Comparison of ENCODE assay signal across 14 mouse cellular contexts in genomic region chr1:166818682-166819081, GRCm38 (mm10).
DNase-seq lines count a peak whose midpoint lies in the region; ATAC-seq and TF ChIP-seq lines count a peak whose summit lies in the region.
"Had no signal": no experiment of that assay in that cellular context is flagged by ENCODE, and none has a peak within 500 bp of the region (broad histone marks: within the 10 kb centered on the region; RNA-seq: fewer than 3 reads in every experiment).

No protein-coding gene starts in this region.

- TF ChIP-seq EP300 in lung, postnatal 0 days (IDR thresholded peaks at IDR 0.05): no peak

- WGBS in lung, embryonic 16.5 days: 72% methylated on average over 5 of the region's 5 CpGs
- 70% methylated on average over 5 of the region's 5 CpGs for WGBS in lung, postnatal 0 days
- WGBS in liver, embryonic 16.5 days (ENCODE audit: insufficient replicate concordance): 33% methylated on average over 5 of the region's 5 CpGs
- WGBS in forebrain, embryonic 14.5 days: 73% methylated on average over 5 of the region's 5 CpGs

- H3K4me2 ChIP-seq in lung, embryonic 16.5 days (ENCODE audit: low read depth, low read length): no peak overlapping the region
- H3K4me2 ChIP-seq in lung, postnatal 0 days (replicated peaks; ENCODE audit: low read depth, low read length): no peak overlapping the region
- H3K4me2 ChIP-seq in liver, embryonic 16.5 days (ENCODE audit: low read depth, low read length): no peak overlapping the region
- no peak overlapping the region for H3K4me2 ChIP-seq in forebrain, embryonic 14.5 days (ENCODE audit: low read length)
- H3K4me2 ChIP-seq: hindbrain, embryonic 12.5 days; limb, embryonic 15.5 days; midbrain, embryonic 12.5 days had no signal

- H3K9ac ChIP-seq in lung, embryonic 16.5 days (ENCODE audit: low read length): no peak overlapping the region
- no peak overlapping the region for H3K9ac ChIP-seq in lung, postnatal 0 days (replicated peaks; ENCODE audit: low read depth)
- no peak overlapping the region for H3K9ac ChIP-seq in liver, embryonic 16.5 days (ENCODE audit: low read depth, low read length)
- H3K9ac ChIP-seq in forebrain, embryonic 14.5 days (ENCODE audit: low read length): no peak overlapping the region
- H3K9ac ChIP-seq: hindbrain, embryonic 12.5 days; limb, embryonic 15.5 days; midbrain, embryonic 12.5 days had no signal

- no peak overlapping the region for H3K4me3 ChIP-seq in lung, embryonic 16.5 days (ENCODE audit: low read length)
- no peak overlapping the region for H3K4me3 ChIP-seq in lung, postnatal 0 days (ENCODE audit: low read depth, low read length)
- H3K4me3 ChIP-seq in bone marrow macrophage, adult 2 months (ENCODE audit: insufficient read depth, low read length): no peak overlapping the region
- H3K4me3 ChIP-seq in liver, embryonic 16.5 days (ENCODE audit: low read depth, low read length): no peak overlapping the region
- no peak overlapping the region for H3K4me3 ChIP-seq in forebrain, embryonic 14.5 days (ENCODE audit: low read depth, low read length)
- H3K4me3 ChIP-seq: hindbrain, embryonic 12.5 days; layer of hippocampus, adult 2 months; limb, embryonic 15.5 days; midbrain, embryonic 12.5 days had no signal

- no peak for TF ChIP-seq POLR2A in bone marrow macrophage, adult 2 months (IDR thresholded peaks at IDR 0.05; ENCODE audit: borderline replicate concordance, low read depth, low read length)

- no peaks in the 10 kb centered on the region for H3K36me3 ChIP-seq in lung, embryonic 16.5 days (ENCODE audit: control insufficient read depth, insufficient read depth, low read length)
- no peaks in the 10 kb centered on the region for H3K36me3 ChIP-seq in lung, postnatal 0 days (ENCODE audit: insufficient read depth, low read length)
- H3K36me3 ChIP-seq in liver, embryonic 16.5 days (ENCODE audit: control insufficient read depth, insufficient read depth): no peaks in the 10 kb centered on the region
- H3K36me3 ChIP-seq in forebrain, embryonic 14.5 days (ENCODE audit: control insufficient read depth, insufficient read depth, low read length): no peaks in the 10 kb centered on the region
- H3K36me3 ChIP-seq: hindbrain, embryonic 12.5 days; limb, embryonic 15.5 days; midbrain, embryonic 12.5 days had no signal

- H3K4me1 ChIP-seq in lung, embryonic 16.5 days (replicated peaks; ENCODE audit: control insufficient read depth, insufficient read depth, low read length): no peaks in the 10 kb centered on the region
- no peaks in the 10 kb centered on the region for H3K4me1 ChIP-seq in lung, postnatal 0 days (ENCODE audit: insufficient read depth, low read depth, low read length)
- H3K4me1 ChIP-seq in bone marrow macrophage, adult 2 months (ENCODE audit: control insufficient read depth, insufficient read depth, low read length): peaks cover 23% of the 10 kb centered on the region
- H3K4me1 ChIP-seq in liver, embryonic 16.5 days (ENCODE audit: control insufficient read depth, low read depth, low read length): peaks cover under 1% of the 10 kb centered on the region; the same call in 1 of the 2 replicates
- no peaks in the 10 kb centered on the region for H3K4me1 ChIP-seq in forebrain, embryonic 14.5 days (ENCODE audit: control insufficient read depth, insufficient read depth, low read length)
- H3K4me1 ChIP-seq: hindbrain, embryonic 12.5 days; limb, embryonic 15.5 days; midbrain, embryonic 12.5 days had no signal

- no peak for ATAC-seq in lung, embryonic 16.5 days (ENCODE audit: low read depth)
- no peak for ATAC-seq in lung, postnatal 0 days
- ATAC-seq in liver, embryonic 16.5 days (ENCODE audit: low read depth): no peak
- no peak for ATAC-seq in frontal cortex, adult (ENCODE audit: low TSS enrichment)
- ATAC-seq in forebrain, embryonic 14.5 days: no peak

- no peak for DNase-seq in lung, postnatal 0 days (ENCODE audit: low spot score)
- peak; percentile 21 for DNase-seq in thymus, postnatal 25 days
- DNase-seq in forebrain, embryonic 14.5 days (ENCODE audit: low spot score): no peak
- DNase-seq: adrenal gland, postnatal 10 days; kidney, adult 2 months; retina, postnatal 1 day had no signal

- H3K9me3 ChIP-seq in lung, embryonic 16.5 days (ENCODE audit: control insufficient read depth, low read length): peaks cover 2% of the 10 kb centered on the region
- H3K9me3 ChIP-seq in lung, postnatal 0 days (ENCODE audit: low read length): no peaks in the 10 kb centered on the region
- no peaks in the 10 kb centered on the region for H3K9me3 ChIP-seq in liver, embryonic 16.5 days (replicated peaks; ENCODE audit: control insufficient read depth, low read length)
- no peaks in the 10 kb centered on the region for H3K9me3 ChIP-seq in forebrain, embryonic 14.5 days (replicated peaks; ENCODE audit: control insufficient read depth, low read length)
- H3K9me3 ChIP-seq: hindbrain, embryonic 12.5 days; limb, embryonic 15.5 days; midbrain, embryonic 12.5 days had no signal

- no peaks in the 10 kb centered on the region for H3K27me3 ChIP-seq in lung, embryonic 16.5 days (ENCODE audit: control insufficient read depth, insufficient read depth, low read depth, low read length)
- H3K27me3 ChIP-seq in lung, postnatal 0 days (replicated peaks; ENCODE audit: insufficient read depth, low read length): no peaks in the 10 kb centered on the region
- no peaks in the 10 kb centered on the region for H3K27me3 ChIP-seq in liver, embryonic 16.5 days (ENCODE audit: control insufficient read depth, insufficient read depth, low read depth, low read length)
- H3K27me3 ChIP-seq in forebrain, embryonic 14.5 days (replicated peaks; ENCODE audit: control insufficient read depth, insufficient read depth, low read length): no peaks in the 10 kb centered on the region
- H3K27me3 ChIP-seq: hindbrain, embryonic 12.5 days; limb, embryonic 15.5 days; midbrain, embryonic 12.5 days had no signal

- TF ChIP-seq CTCF in lung, postnatal 0 days (IDR thresholded peaks at IDR 0.05): no peak
- TF ChIP-seq CTCF in bone marrow macrophage, adult 2 months (IDR thresholded peaks at IDR 0.05; ENCODE audit: low read depth, low read length): no peak

- H3K27ac ChIP-seq in lung, embryonic 16.5 days (ENCODE audit: low read length): 0 out of 2 replicates have a peak overlapping the region, but pooled peaks have one; percentile 12
- no peak overlapping the region; the same call in 1 of the 2 replicates for H3K27ac ChIP-seq in lung, postnatal 0 days (ENCODE audit: low read length)
- H3K27ac ChIP-seq in bone marrow macrophage, adult 2 months (ENCODE audit: insufficient read depth, low read depth, low read length): peak overlapping the region; percentile 89
- peak overlapping the region; percentile 15 for H3K27ac ChIP-seq in liver, embryonic 16.5 days (ENCODE audit: low read length)
- no peak overlapping the region for H3K27ac ChIP-seq in forebrain, embryonic 14.5 days (ENCODE audit: low read depth, low read length)
- H3K27ac ChIP-seq: hindbrain, embryonic 12.5 days; layer of hippocampus, adult 2 months; limb, embryonic 15.5 days; midbrain, embryonic 12.5 days had no signal

Comparison
In these comparisons a context has a peak if more than half of its experiments do, and no peak if none do; other contexts are left out.
1. H3K27ac ChIP-seq: peak in lung, embryonic 16.5 days (single experiment), bone marrow macrophage, adult 2 months (single experiment) and liver, embryonic 16.5 days (single experiment); none in lung, postnatal 0 days (single experiment) and forebrain, embryonic 14.5 days (single experiment).